Mouse (Mus musculus) lung, adult 2 months (tissue): ENCODE data around the gene 1810046K07Rik. TPM values are rescaled to one million over a fixed set of nuclear protein-coding genes. Genes with fewer than 3 reads are reported as not detected.

ENCODE experiments used
- DNase-seq: peaks from one replicate; pipeline ENCODE4 v3.0.0; 2022
- H3K4me1 ChIP-seq: fragments of 200-500 bp; 2 replicates; pipeline ENCODE4 v1.6.1; 2011; ENCODE audit warnings: low read length; ENCODE audit not compliant: control insufficient read depth, insufficient read depth
- H3K4me3 ChIP-seq: fragments of 200-500 bp; replicated peaks from 2 replicates; pipeline ENCODE3; 2011; ENCODE audit warnings: low read depth, mild to moderate bottlenecking, control low read depth, low read length; ENCODE audit errors: extremely low read depth
- CTCF ChIP-seq: fragments of 200-500 bp; IDR thresholded peaks from 2 replicates; pipeline ENCODE4 v1.5.1; 2011; ENCODE audit warnings: mild to moderate bottlenecking, low read length, control low read depth; ENCODE audit not compliant: insufficient read depth
- POLR2A ChIP-seq: fragments of 200-500 bp; IDR thresholded peaks from 2 replicates; pipeline ENCODE4 v1.6.1; 2011; ENCODE audit warnings: low read depth, mild to moderate bottlenecking, control low read depth, low read length, borderline replicate concordance; ENCODE audit errors: extremely low read depth
- WGBS: fragments of 180-500 bp; shearing (Covaris S2); methylation state at CpG from one replicate; pipeline ENCODE4 v1.1.7; 2018; 5-methylcytosine and 5-hydroxymethylcytosine counted together
- polyA plus RNA-seq: library from polyadenylated mRNA; depleted of rRNA; stranded (reverse); fragments of >200 nt; gene quantifications from 2 replicates; pipeline ENCODE4 v1.2.3, GENCODE M21; 2012; rRNA removed

Gene 1810046K07Rik
- polyA plus RNA-seq, 1 experiment, result 0.82 TPM

DNA sequence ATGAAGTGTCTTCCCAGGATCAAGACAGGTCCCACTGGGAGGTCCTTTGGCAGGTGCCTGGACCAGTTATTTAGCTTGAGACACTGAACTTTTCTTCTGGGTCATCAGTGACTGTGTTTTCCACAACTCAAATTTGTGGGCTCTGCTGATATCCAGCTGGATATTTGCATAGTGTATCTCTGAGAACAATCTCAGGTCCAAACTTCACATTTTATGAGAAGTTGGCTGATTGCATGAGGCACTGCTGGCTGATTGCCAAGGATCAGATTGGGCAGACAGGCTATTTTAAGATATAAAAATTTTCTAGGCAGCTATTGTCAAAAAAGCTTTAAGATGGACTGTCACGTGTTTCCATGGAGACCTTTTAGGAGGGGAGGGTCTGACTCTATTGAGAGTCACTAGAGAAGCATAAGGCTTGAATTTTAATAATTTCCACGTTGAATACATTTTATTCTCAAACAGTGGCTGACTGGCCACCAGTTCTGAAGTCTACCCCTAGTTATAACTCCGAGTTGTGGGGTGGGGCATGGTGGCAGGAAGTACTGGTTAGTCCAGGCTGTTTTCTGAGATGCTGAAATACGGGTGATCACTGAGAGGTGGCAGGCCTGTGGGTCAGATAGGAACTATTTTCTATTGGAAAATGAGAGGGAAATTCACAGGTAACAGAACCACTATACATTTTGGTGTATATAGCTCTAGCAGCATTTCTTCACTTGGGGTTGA lies 71.8 kb downstream of the 1810046K07Rik start:
- WGBS, result 53% methylated on average over 4 of the region's 4 CpGs
- TF ChIP-seq CTCF (no peak), POLR2A (no peak)
- Histone ChIP-seq H3K4me3 (no peak overlapping the region), H3K4me1 (no peaks in the 10 kb centered on the region)
- no peak for DNase-seq

Other genes starting within 250 kb of the 1810046K07Rik start
- 1.9 and 2.4 TPM in 2 replicates for gene 4833427G06Rik, start 226.8 kb downstream of the 1810046K07Rik start, polyA plus RNA-seq
- gene Gm32742, start 163.4 kb downstream of the 1810046K07Rik start, polyA plus RNA-seq, result 1.3 and 1.5 TPM in 2 replicates
- gene Pou2af1, start 115.2 kb downstream of the 1810046K07Rik start, polyA plus RNA-seq, result 10.1 and 11.0 TPM in 2 replicates
- 9.5 and 13.3 TPM in 2 replicates for gene Colca2, start 50.3 kb downstream of the 1810046K07Rik start, polyA plus RNA-seq